Mouse (Mus musculus): ENCODE data around the gene Pphln1. TPM values are rescaled to one million over a fixed set of nuclear protein-coding genes. Genes with fewer than 3 reads are reported as not detected.

The Pphln1 gene
- polyA plus RNA-seq, 1 experiment from 2014 or later = 14.3 TPM

DNA sequence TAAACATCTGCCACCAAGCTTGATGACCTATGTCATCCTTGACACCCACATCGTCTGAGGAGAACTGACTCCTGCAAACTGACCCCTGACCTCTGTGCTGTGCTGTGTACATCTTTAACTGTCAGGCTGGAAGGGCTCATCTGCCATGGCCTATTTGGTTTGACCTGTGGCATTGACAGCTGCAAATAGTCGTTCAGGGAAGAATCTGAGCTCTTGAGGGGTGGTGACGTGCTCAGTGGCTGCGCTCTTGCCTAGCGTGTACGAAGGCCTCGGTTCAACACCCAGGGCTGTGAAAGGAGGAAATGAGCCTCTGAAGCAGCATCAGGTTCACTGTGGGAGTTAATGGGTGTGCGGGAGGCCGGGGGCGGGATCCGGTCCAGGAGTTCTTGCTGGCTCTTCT is 35.7 kb downstream of the Pphln1 start:
- no peak overlapping the region for H3K9ac ChIP-seq
- H3K27me3 ChIP-seq = no peaks in the 10 kb centered on the region
- H3K4me2 ChIP-seq = no peak overlapping the region
- H3K27ac ChIP-seq (replicated peaks) = no peak overlapping the region
- no peaks in the 10 kb centered on the region for H3K9me3 ChIP-seq (replicated peaks)
- WGBS (ENCODE audit: insufficient replicate concordance) = 71% methylated on average over 11 of the region's 11 CpGs
- no peak for ATAC-seq (ENCODE audit: insufficient read depth)
- H3K36me3 ChIP-seq (replicated peaks) = peaks cover 26% of the 10 kb centered on the region
- H3K4me1 ChIP-seq (replicated peaks) = no peaks in the 10 kb centered on the region
- no peak overlapping the region for H3K4me3 ChIP-seq (replicated peaks)

DNA sequence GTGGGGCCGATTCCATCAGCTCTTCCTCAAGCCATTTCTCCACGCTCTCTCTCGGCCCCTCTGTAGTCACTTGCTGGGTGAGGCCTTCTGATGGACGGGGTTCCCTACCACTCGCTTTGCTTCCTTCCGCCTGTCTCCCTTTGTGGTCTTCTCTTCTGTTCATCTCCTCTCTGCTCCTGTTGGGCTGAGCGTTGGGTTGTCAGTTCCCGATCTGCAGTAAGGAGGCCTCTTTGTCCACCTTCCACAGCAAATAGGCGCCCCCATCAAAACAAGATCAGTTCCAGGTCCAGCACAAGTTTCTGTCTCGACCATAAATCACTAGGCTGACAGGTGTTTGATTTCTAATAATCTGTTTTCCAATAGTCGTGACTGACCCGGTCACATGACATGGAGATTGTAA is 37.8 kb downstream of the Pphln1 start:
- no peaks in the 10 kb centered on the region for H3K4me1 ChIP-seq (replicated peaks)
- H3K9ac ChIP-seq = no peak overlapping the region
- 82% methylated on average over 12 of the region's 12 CpGs for WGBS (ENCODE audit: insufficient replicate concordance)
- H3K36me3 ChIP-seq (replicated peaks) = peaks cover 34% of the 10 kb centered on the region
- no peak overlapping the region for H3K4me3 ChIP-seq (replicated peaks)
- no peak overlapping the region for H3K27ac ChIP-seq (replicated peaks)
- no peak for ATAC-seq (ENCODE audit: insufficient read depth)
- no peaks in the 10 kb centered on the region for H3K27me3 ChIP-seq
- no peaks in the 10 kb centered on the region for H3K9me3 ChIP-seq (replicated peaks)
- no peak overlapping the region for H3K4me2 ChIP-seq

DNA sequence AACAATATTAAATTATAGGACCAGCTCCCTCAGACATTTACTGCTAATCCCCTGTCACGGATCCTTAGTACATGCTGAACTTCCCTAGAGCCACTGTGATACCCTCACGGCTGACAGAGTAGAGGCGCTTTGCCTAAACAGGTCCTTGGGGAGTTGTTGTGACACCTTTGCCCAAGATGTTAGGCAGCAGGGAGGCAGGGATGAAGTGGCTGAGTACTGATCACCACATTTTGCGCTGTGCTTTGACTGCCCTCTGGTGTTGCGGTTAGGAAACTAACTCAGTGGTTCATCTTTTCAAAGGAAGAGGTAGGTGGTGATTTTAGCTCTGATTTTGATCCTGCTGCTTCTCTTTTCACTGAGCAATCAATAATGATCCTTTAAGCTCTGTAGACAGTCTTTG is 40.5 kb downstream of the Pphln1 start:
- WGBS (ENCODE audit: insufficient replicate concordance) = 62% methylated on average over 5 of the region's 5 CpGs
- Histone ChIP-seq H3K36me3 (replicated peaks) (peaks cover 47% of the 10 kb centered on the region), H3K9ac (no peak overlapping the region), H3K4me1 (replicated peaks) (no peaks in the 10 kb centered on the region), H3K9me3 (replicated peaks) (no peaks in the 10 kb centered on the region), H3K27me3 (no peaks in the 10 kb centered on the region), H3K4me3 (replicated peaks) (no peak overlapping the region), H3K4me2 (no peak overlapping the region), H3K27ac (replicated peaks) (no peak overlapping the region)
- ATAC-seq (ENCODE audit: insufficient read depth) = no peak

DNA sequence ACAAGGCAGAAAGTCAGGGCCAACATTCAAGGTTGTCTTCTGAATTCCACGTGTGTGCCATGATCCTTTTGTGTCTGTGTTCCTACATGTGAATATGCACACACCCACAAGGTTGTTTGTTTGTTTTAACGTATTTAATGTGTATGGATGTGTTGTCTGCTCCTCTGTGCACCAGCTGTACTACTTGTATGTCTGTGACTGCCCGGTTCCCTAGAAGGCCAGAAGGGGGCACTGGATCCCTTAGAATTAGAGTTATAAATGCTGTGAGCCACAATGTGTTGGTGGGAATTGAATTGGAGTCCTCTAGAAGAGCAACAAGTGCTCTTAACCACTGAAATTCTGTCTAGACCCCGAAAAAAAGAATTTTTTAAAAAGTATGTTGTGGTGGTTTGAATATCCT is 44.1 kb downstream of the Pphln1 start:
- Histone ChIP-seq H3K4me2 (no peak overlapping the region), H3K4me3 (replicated peaks) (no peak overlapping the region), H3K9me3 (replicated peaks) (no peaks in the 10 kb centered on the region), H3K4me1 (replicated peaks) (no peaks in the 10 kb centered on the region), H3K27ac (replicated peaks) (no peak overlapping the region), H3K36me3 (replicated peaks) (peaks cover 56% of the 10 kb centered on the region), H3K27me3 (no peaks in the 10 kb centered on the region), H3K9ac (no peak overlapping the region)
- ATAC-seq (ENCODE audit: insufficient read depth) = no peak
- 77% methylated on average over 4 of the region's 4 CpGs for WGBS (ENCODE audit: insufficient replicate concordance)

DNA sequence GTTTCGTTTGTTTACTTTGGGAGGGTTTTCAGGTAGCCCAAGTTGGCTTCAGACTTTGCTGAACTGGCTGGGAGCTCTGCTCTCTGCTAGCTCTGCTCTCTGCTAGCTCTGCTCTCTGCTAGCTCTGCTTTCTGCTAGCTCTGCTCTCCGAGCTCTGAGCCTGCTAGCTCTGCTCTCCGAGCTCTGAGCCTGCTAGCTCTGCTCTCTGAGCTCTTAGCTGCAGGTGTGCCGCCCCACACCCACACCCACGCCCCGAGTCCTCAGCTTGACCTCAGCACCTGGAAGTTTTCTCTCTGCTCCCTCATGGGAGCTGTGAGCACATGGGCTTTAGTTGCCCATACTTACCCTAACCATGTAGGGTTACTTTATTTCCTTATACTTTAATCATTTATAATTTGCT is 45.5 kb downstream of the Pphln1 start:
- H3K9ac ChIP-seq = no peak overlapping the region
- H3K27ac ChIP-seq (replicated peaks) = no peak overlapping the region
- no peaks in the 10 kb centered on the region for H3K27me3 ChIP-seq
- WGBS (ENCODE audit: insufficient replicate concordance) = 74% methylated on average over 6 of the region's 6 CpGs
- peaks cover 51% of the 10 kb centered on the region for H3K36me3 ChIP-seq (replicated peaks)
- H3K4me1 ChIP-seq (replicated peaks) = no peaks in the 10 kb centered on the region
- no peak overlapping the region for H3K4me3 ChIP-seq (replicated peaks)
- H3K4me2 ChIP-seq = no peak overlapping the region
- no peak for ATAC-seq (ENCODE audit: insufficient read depth)
- H3K9me3 ChIP-seq (replicated peaks) = no peaks in the 10 kb centered on the region

DNA sequence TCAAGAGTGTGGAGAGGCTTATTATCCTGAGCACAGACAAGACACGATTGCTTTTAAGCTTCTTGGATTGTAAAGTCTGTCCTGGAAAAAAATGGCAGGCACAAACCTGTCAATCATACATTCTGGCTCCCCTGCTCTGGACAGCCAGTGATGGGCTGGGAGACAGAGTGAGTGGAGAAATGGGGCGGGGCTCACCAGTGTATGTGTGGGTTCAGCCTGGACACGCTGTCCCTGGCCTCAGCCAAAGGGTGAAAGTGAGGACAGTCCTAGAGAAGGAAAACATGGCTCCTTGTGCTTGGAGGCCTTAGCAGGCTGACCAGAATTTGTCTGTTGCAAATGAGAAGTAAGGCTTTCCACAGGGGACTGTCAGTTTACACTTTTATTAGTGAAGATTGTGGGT is 50.7 kb downstream of the Pphln1 start:
- H3K4me3 ChIP-seq (replicated peaks) = no peak overlapping the region
- peaks cover 18% of the 10 kb centered on the region for H3K36me3 ChIP-seq (replicated peaks)
- H3K27ac ChIP-seq (replicated peaks) = no peak overlapping the region
- H3K9me3 ChIP-seq (replicated peaks) = no peaks in the 10 kb centered on the region
- H3K9ac ChIP-seq = no peak overlapping the region
- H3K4me1 ChIP-seq (replicated peaks) = no peaks in the 10 kb centered on the region
- no peaks in the 10 kb centered on the region for H3K27me3 ChIP-seq
- H3K4me2 ChIP-seq = no peak overlapping the region
- 77% methylated on average over 3 of the region's 3 CpGs for WGBS (ENCODE audit: insufficient replicate concordance)
- ATAC-seq (ENCODE audit: insufficient read depth) = no peak

DNA sequence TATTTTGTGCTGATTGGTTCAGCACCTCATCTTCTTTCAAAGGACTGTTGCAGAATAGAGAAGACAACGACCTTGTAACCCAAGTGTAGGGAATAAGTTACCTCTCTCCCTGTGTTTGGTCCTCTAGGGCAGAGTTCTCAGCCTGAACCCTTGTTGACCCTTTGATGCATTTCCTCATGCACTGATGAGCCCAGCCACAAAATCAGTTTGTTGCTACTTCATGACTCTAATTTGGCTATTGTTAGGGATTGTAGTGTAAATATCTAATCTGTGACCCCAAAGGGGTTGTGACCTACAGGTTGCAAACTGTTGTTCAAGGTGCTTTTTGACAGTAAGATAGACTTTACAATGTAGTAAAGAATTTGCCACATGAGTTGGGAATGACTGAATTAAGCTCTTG is 55.1 kb downstream of the Pphln1 start:
- 56% methylated on average over 1 of the region's 1 CpGs for WGBS (ENCODE audit: insufficient replicate concordance)

DNA sequence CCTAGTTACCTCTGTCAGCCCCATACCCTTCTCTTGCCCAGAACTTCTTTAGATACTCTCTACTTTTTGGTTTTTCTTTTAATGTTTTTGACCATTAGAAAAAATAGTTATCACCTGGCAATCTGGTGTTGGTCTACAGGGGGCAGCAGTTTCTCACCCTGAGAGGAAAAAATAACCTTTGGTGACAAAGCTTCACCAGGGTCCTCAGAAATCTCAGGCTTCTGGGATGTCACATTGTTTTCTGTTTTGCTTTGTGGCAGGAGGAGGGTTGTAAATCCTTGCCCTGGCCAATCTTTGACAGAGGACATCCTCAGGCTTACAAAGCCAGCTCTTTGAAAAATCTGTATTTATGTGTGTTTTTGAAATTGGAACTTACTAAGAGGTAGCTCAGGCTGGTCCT is 57.9 kb downstream of the Pphln1 start:
- no peaks in the 10 kb centered on the region for H3K27me3 ChIP-seq
- H3K4me3 ChIP-seq (replicated peaks) = no peak overlapping the region
- no peak overlapping the region for H3K4me2 ChIP-seq
- H3K27ac ChIP-seq (replicated peaks) = no peak overlapping the region
- H3K9me3 ChIP-seq (replicated peaks) = no peaks in the 10 kb centered on the region
- no peak for ATAC-seq (ENCODE audit: insufficient read depth)
- no peak overlapping the region for H3K9ac ChIP-seq
- no peaks in the 10 kb centered on the region for H3K4me1 ChIP-seq (replicated peaks)
- peaks cover 32% of the 10 kb centered on the region for H3K36me3 ChIP-seq (replicated peaks)

More for the DNA sequence above, 55.1 kb downstream of the Pphln1 start:
- Histone ChIP-seq H3K9ac (no peak overlapping the region), H3K27ac (replicated peaks) (no peak overlapping the region), H3K4me1 (replicated peaks) (no peaks in the 10 kb centered on the region), H3K9me3 (replicated peaks) (no peaks in the 10 kb centered on the region), H3K4me2 (no peak overlapping the region), H3K4me3 (replicated peaks) (no peak overlapping the region), H3K27me3 (no peaks in the 10 kb centered on the region), H3K36me3 (replicated peaks) (peaks cover 26% of the 10 kb centered on the region)
- ATAC-seq (ENCODE audit: insufficient read depth) = no peak

DNA sequence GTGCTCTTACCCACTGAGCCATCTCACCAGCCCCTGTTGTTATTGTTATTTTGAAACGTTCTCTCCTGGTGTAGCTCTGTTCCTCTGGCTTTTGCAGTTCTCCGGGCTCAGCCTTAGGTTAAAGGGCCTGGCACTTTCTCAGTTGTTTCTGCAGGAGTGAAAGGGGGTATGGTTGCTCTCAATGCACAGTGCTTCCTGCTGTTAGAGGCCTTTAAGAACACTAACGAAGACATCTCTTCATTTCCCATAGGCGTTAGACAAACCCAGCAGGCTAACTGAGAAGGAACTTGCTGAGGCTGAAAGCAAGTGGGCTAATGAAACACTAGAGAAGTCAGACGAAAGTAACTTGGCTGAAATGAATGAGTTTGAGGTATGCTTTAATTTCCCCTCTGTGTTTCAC is 61.3 kb downstream of the Pphln1 start:
- Histone ChIP-seq H3K4me1 (replicated peaks) (no peaks in the 10 kb centered on the region), H3K9me3 (replicated peaks) (no peaks in the 10 kb centered on the region), H3K27ac (replicated peaks) (no peak overlapping the region), H3K36me3 (replicated peaks) (peaks cover 32% of the 10 kb centered on the region), H3K4me2 (no peak overlapping the region), H3K4me3 (replicated peaks) (no peak overlapping the region), H3K9ac (no peak overlapping the region), H3K27me3 (no peaks in the 10 kb centered on the region)
- no peak for ATAC-seq (ENCODE audit: insufficient read depth)
- 68% methylated on average over 5 of the region's 5 CpGs for WGBS (ENCODE audit: insufficient replicate concordance)

DNA sequence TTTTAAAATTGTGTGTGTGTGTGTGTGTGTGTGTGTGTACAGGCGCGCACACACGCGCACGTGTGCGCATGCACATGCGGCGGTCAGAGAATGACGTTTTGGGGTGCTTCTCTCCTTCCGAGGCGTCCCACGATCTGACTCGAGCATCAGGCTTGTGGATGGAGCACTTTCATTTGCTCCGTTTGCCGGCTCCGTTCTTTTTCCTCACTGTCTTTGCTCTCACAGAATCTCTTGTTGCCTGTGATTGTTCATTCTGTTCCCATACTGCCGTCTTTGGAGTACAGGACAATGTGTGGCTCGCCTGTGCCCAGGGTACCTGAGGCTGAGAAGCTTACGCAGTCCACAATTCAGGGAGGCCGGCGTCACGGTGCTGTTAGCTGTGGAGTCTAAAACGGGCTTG is 62.9 kb downstream of the Pphln1 start:
- 93% methylated on average over 23 of the region's 23 CpGs for WGBS (ENCODE audit: insufficient replicate concordance)
- Histone ChIP-seq H3K4me3 (replicated peaks) (no peak overlapping the region), H3K4me1 (replicated peaks) (no peaks in the 10 kb centered on the region), H3K9ac (no peak overlapping the region), H3K27me3 (no peaks in the 10 kb centered on the region), H3K4me2 (no peak overlapping the region), H3K36me3 (replicated peaks) (peaks cover 40% of the 10 kb centered on the region), H3K27ac (replicated peaks) (no peak overlapping the region), H3K9me3 (replicated peaks) (no peaks in the 10 kb centered on the region)
- ATAC-seq (ENCODE audit: insufficient read depth) = no peak

DNA sequence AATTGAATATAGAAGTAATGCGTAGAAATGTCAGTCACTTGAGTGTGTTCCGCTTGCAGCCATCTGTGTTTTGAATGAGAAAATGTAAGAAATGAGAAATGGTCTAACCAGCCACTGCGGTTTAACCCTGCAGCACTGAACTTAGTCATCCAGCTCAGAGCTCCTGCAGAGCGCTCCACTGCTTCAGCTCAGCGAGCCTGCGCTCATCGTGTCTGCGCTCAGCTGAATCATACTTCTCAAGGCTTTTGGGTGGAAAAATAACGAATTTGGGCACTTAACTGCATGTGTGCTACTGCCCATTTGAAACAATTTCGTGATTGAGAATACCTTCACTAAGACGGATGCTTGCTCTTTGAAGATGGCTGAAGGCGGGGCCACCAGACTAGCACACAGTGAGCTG is 73.5 kb downstream of the Pphln1 start:
- no peak for ATAC-seq (ENCODE audit: insufficient read depth)
- no peak overlapping the region for H3K4me2 ChIP-seq
- no peaks in the 10 kb centered on the region for H3K9me3 ChIP-seq (replicated peaks)
- 83% methylated on average over 12 of the region's 12 CpGs for WGBS (ENCODE audit: insufficient replicate concordance)
- peaks cover 8% of the 10 kb centered on the region; the same call in 1 of the 2 replicates for H3K36me3 ChIP-seq (replicated peaks)
- H3K27me3 ChIP-seq = no peaks in the 10 kb centered on the region
- H3K4me3 ChIP-seq (replicated peaks) = no peak overlapping the region
- H3K4me1 ChIP-seq (replicated peaks) = no peaks in the 10 kb centered on the region
- H3K9ac ChIP-seq = no peak overlapping the region
- no peak overlapping the region for H3K27ac ChIP-seq (replicated peaks)

DNA sequence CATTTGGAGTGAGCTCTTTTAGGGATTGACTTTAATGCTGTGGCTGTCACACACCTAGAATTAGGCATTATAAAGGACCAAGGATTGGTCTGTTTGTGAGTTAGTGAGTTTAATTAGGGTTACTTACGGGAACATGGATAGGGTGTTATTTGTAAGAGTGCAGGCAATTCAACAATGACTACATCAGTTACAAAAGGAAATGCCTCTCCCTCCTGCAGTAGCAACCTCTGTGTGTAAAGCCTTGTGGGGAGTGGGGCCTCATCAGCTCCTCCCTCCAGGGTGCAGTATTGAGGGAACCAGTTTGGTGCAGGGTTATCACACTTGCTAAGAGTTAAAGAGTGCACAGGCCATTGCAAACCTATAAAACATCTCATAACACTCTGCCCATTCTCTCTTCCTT is 73.9 kb downstream of the Pphln1 start:
- 88% methylated on average over 1 of the region's 1 CpGs for WGBS (ENCODE audit: insufficient replicate concordance)
- no peak for ATAC-seq (ENCODE audit: insufficient read depth)

More for the DNA sequence above, 73.9 kb downstream of the Pphln1 start:
- Histone ChIP-seq H3K4me1 (replicated peaks) (no peaks in the 10 kb centered on the region), H3K27me3 (no peaks in the 10 kb centered on the region), H3K27ac (replicated peaks) (no peak overlapping the region), H3K36me3 (replicated peaks) (peaks cover 8% of the 10 kb centered on the region; the same call in 1 of the 2 replicates), H3K4me3 (replicated peaks) (no peak overlapping the region), H3K9me3 (replicated peaks) (no peaks in the 10 kb centered on the region), H3K9ac (no peak overlapping the region), H3K4me2 (no peak overlapping the region)
